Mouse (Mus musculus) heart, embryonic 14.5 days (tissue): ENCODE data around the gene Cnot6l. TPM values are rescaled to one million over a fixed set of nuclear protein-coding genes. Genes with fewer than 3 reads are reported as not detected.

Experiments used
- ATAC-seq: fragments of 200-750 bp; cut with Nextera tagmentation; 2 replicates; pipeline ENCODE4 v1.8.0; 2017; ENCODE audit warnings: low read depth, moderate TSS enrichment; ENCODE audit not compliant: insufficient number of reproducible peaks, insufficient read depth, low FRiP score
- H3K27ac ChIP-seq, 2 experiments: fragments of 200-500 bp in 1 of 2; fragments of 300-500 bp in 1 of 2; sonication (generic) in 1 of 2; replicated peaks in 1 of 2; 2 replicates each; pipeline ENCODE4 v1.5.1; 2012 to 2014; ENCODE audit warnings: low read depth in 2 of 2, low read length in 2 of 2, control low read depth in 1 of 2, mild to moderate bottlenecking in 1 of 2, mixed read lengths in 1 of 2; ENCODE audit not compliant: control insufficient read depth in 1 of 2, insufficient read depth in 1 of 2
- H3K27me3 ChIP-seq: fragments of 300-500 bp; sonication (generic); 2 replicates; pipeline ENCODE4 v1.6.1; 2014; ENCODE audit warnings: mild to moderate bottlenecking, low read length, control low read depth; ENCODE audit not compliant: control insufficient read depth, insufficient read depth
- H3K36me3 ChIP-seq: fragments of 300-500 bp; sonication (generic); 2 replicates; pipeline ENCODE4 v1.6.1; 2014; ENCODE audit warnings: mild to moderate bottlenecking, control low read depth, low read length, mixed read lengths; ENCODE audit not compliant: control insufficient read depth, insufficient read depth
- H3K4me1 ChIP-seq, 2 experiments: fragments of 200-500 bp in 1 of 2; fragments of 300-500 bp in 1 of 2; sonication (generic) in 1 of 2; 2 replicates each; pipeline ENCODE4 v1.6.1; 2012 to 2014; ENCODE audit warnings: low read length in 2 of 2, control low read depth in 1 of 2, mixed read lengths in 1 of 2; ENCODE audit not compliant: control insufficient read depth in 2 of 2, insufficient read depth in 2 of 2
- H3K4me2 ChIP-seq: fragments of 300-500 bp; sonication (generic); 2 replicates; pipeline ENCODE4 v1.6.1; 2014; ENCODE audit warnings: mild to moderate bottlenecking, low read length
- H3K4me3 ChIP-seq, 2 experiments: fragments of 200-500 bp in 1 of 2; fragments of 300-500 bp in 1 of 2; sonication (generic) in 1 of 2; 2 replicates each; pipeline ENCODE4 v1.5.1; 2012 to 2014; ENCODE audit warnings: low read length in 2 of 2, mild to moderate bottlenecking in 2 of 2, control low read depth in 1 of 2, low read depth in 1 of 2, moderate library complexity in 1 of 2; ENCODE audit not compliant: control insufficient read depth in 1 of 2, insufficient read depth in 1 of 2
- H3K9ac ChIP-seq: fragments of 300-500 bp; sonication (generic); 2 replicates; pipeline ENCODE4 v1.6.1; 2014; ENCODE audit warnings: mild to moderate bottlenecking, low read length
- H3K9me3 ChIP-seq: fragments of 300-500 bp; sonication (generic); 2 replicates; pipeline ENCODE4 v1.6.1; 2016; ENCODE audit warnings: low read length, control low read depth; ENCODE audit not compliant: control insufficient read depth
- WGBS: fragments of 180-500 bp; shearing (Covaris S2); extraction: QIAGEN DNeasy Blood & Tissue Kit; methylation state at CpG from one replicate; pipeline ENCODE4 v1.1.7; 2014; 5-methylcytosine and 5-hydroxymethylcytosine counted together
- polyA plus RNA-seq: library from polyadenylated mRNA; unstranded; fragments of >200 nt; fragmentation: Nextera tagmentation; extraction: Ambion mirVana; gene quantifications from 2 replicates; pipeline ENCODE4 v1.2.1, GENCODE M21; 2014

The Cnot6l gene
- polyA plus RNA-seq, 1 experiment from 2014 or later = 23.9 TPM

- no peaks in the 10 kb centered on the region for H3K27me3 ChIP-seq
- ATAC-seq = no peak
- WGBS = under 1% methylated on average over 44 of the region's 45 CpGs
- H3K36me3 ChIP-seq = no peaks in the 10 kb centered on the region
- peaks cover 0 to 13% of the 10 kb centered on the region in 2 experiments; a peak in 2 of 4 replicates for H3K4me1 ChIP-seq
- peak overlapping the region; percentile 99 for H3K9ac ChIP-seq
- peak overlapping the region; percentile 97 for H3K4me3 ChIP-seq
- H3K27ac ChIP-seq = peak overlapping the region; percentile 72 to 99
- H3K4me2 ChIP-seq = peak overlapping the region; percentile 80
- H3K9me3 ChIP-seq = no peaks in the 10 kb centered on the region
Measured at GRCm38 (mm10) chr5:96161263-96161577, 2.8 kb downstream of the Cnot6l start.

DNA sequence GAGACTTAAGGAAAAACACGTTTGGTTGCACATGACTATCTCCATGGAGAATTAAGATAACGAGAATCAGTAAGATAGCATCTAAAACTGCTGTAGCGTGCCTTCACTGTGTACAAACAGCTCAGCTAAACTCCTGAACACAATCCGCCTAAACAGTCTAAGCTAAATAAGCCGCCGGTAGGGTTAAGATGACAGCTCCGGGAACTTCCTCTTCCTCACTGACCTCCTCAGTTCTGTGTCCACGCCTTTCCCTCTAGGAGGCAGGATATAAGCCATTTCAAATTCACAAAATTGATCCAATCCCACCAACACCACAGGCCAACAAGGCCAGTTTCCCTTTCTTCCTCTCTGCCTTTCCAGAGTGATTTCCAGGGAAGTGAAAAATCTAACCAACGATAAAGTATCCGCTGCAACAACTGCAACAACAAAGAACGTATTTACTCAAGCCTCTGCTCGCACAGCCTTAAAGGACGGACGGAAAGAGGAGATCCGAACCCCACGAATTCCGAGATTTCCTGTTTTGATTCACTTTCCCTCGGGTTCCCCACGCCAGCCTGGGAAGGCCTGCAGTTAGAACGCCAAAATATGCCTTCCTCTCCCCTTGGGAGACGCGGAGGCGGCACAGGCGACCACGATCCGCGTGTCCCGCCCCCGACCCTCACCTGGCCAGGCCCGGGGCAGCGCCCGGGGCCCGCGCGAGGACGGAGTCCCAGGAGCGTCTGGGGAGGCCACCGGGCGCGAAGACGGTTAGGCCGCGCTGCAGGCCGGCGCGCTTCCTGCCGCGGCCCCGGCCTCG, 3.3 kb downstream of the Cnot6l start:
- under 1% methylated on average over 50 of the region's 50 CpGs for WGBS
- Histone ChIP-seq H3K27me3 (no peaks in the 10 kb centered on the region), H3K9me3 (no peaks in the 10 kb centered on the region), H3K9ac (peak overlapping the region; percentile 99), H3K4me2 (peak overlapping the region; percentile 80), H3K36me3 (no peaks in the 10 kb centered on the region), H3K27ac (peak overlapping the region; percentile 72 to 99), H3K4me1 (peaks cover 0 to 13% of the 10 kb centered on the region in 2 experiments; a peak in 2 of 4 replicates), H3K4me3 (peak overlapping the region; percentile 97)
- no peak for ATAC-seq

GRCm38 (mm10) chr5:96142351-96142750, 21.6 kb downstream of the Cnot6l start:
- ATAC-seq = no peak
- Histone ChIP-seq H3K27ac (no peak overlapping the region), H3K9ac (no peak overlapping the region), H3K4me1 (no peaks in the 10 kb centered on the region), H3K4me2 (no peak overlapping the region), H3K9me3 (no peaks in the 10 kb centered on the region), H3K27me3 (no peaks in the 10 kb centered on the region), H3K4me3 (no peak overlapping the region), H3K36me3 (no peaks in the 10 kb centered on the region)
- WGBS = 50% methylated on average over 2 of the region's 2 CpGs

DNA sequence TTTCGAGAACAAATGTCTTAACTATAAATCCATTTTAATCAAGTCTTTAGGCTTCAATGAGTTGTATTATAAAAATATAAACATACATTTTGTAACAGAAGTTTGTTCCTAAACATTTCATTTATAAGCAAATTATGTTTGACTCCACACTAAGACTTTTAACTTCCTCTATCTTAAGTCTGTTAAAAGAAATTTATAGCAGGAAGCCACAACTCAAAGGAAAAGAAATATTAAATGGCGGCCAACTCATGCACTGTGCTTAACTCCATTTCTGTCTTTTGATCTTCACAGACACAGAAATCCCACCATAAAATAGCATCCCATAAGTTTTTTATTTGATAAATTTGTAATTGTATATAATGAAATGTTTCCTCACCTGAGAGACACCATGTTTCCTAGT, 33.3 kb downstream of the Cnot6l start:
- H3K4me1 ChIP-seq = peaks cover 0 to 13% of the 10 kb centered on the region in 2 experiments; a peak in 2 of 4 replicates
- H3K4me3 ChIP-seq = no peak overlapping the region
- H3K27ac ChIP-seq = no peak overlapping the region
- H3K9me3 ChIP-seq = no peaks in the 10 kb centered on the region
- no peaks in the 10 kb centered on the region for H3K27me3 ChIP-seq
- H3K4me2 ChIP-seq = no peak overlapping the region
- no peak overlapping the region for H3K9ac ChIP-seq
- no peak for ATAC-seq
- H3K36me3 ChIP-seq = peaks cover 31% of the 10 kb centered on the region
- WGBS = 96% methylated on average over 2 of the region's 2 CpGs

DNA sequence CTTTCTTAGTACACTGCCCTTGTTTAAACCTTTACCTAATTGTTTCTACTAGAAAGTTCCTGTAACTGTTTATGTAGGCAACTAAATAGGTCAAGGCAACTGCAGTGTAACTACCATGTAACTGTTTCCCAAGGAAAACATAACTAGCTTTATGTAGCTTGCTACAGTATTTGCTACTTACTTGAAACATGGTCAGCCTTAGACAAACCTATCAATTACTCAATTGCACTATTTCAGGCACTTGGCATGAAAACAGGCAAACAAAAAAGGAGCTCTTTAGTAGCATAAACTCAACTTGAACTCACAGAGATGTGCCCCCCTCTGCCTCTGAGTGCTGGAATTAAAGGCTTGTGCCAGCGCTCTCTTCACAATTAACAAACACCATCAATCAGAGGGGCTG, 37.1 kb downstream of the Cnot6l start:
- no peaks in the 10 kb centered on the region for H3K27me3 ChIP-seq
- no peak overlapping the region for H3K4me2 ChIP-seq
- 84% methylated on average over 1 of the region's 1 CpGs for WGBS
- no peak overlapping the region for H3K9ac ChIP-seq
- no peak overlapping the region for H3K4me3 ChIP-seq
- H3K9me3 ChIP-seq = no peaks in the 10 kb centered on the region
- H3K27ac ChIP-seq = no peak overlapping the region
- no peak for ATAC-seq
- no peaks in the 10 kb centered on the region for H3K4me1 ChIP-seq
- H3K36me3 ChIP-seq = peaks cover 23% of the 10 kb centered on the region

DNA sequence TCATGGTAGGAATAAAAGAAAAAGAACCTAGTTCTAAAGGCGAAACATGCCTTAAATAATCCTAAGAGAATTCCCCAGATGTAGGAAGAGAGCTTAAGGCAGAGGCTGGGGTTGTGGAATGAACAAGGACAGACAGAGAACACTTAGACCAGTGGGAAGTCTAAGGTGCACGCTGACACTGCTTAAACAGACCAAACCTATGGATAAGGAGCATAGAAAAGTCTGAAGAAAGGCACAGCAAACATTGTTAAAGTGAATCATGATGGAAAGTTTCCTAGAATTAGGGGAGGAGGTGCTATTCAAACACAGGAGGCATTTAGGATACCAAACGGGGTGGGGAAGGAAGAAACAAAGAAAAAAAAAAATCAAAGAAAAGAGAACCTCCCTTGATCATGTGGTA, 49.0 kb downstream of the Cnot6l start:
- peaks cover 0 to 5% of the 10 kb centered on the region in 2 experiments; a peak in 1 of 4 replicates for H3K4me1 ChIP-seq
- H3K4me2 ChIP-seq = no peak overlapping the region
- ATAC-seq = no peak
- WGBS = 86% methylated on average over 3 of the region's 3 CpGs
- peaks cover 10% of the 10 kb centered on the region; the same call in 1 of the 2 replicates for H3K36me3 ChIP-seq
- no peaks in the 10 kb centered on the region for H3K9me3 ChIP-seq
- no peak overlapping the region for H3K9ac ChIP-seq
- no peak overlapping the region for H3K4me3 ChIP-seq
- H3K27me3 ChIP-seq = no peaks in the 10 kb centered on the region
- H3K27ac ChIP-seq = no peak overlapping the region

- no peak overlapping the region for H3K4me3 ChIP-seq
- WGBS = 95% methylated on average over 1 of the region's 1 CpGs
Measured at GRCm38 (mm10) chr5:96104644-96105043, 59.3 kb downstream of the Cnot6l start.

GRCm38 (mm10) chr5:96091468-96091867, 72.5 kb downstream of the Cnot6l start:
- no peaks in the 10 kb centered on the region for H3K4me1 ChIP-seq
- H3K9ac ChIP-seq = no peak overlapping the region
- H3K4me3 ChIP-seq = no peak overlapping the region
- 86% methylated on average over 2 of the region's 2 CpGs for WGBS
- no peaks in the 10 kb centered on the region for H3K9me3 ChIP-seq
- ATAC-seq = no peak
- H3K27ac ChIP-seq = no peak overlapping the region
- no peak overlapping the region for H3K4me2 ChIP-seq
- H3K36me3 ChIP-seq = peaks cover 19% of the 10 kb centered on the region
- no peaks in the 10 kb centered on the region for H3K27me3 ChIP-seq

More at GRCm38 (mm10) chr5:96104644-96105043, 59.3 kb downstream of the Cnot6l start:
- no peak overlapping the region for H3K27ac ChIP-seq
- H3K4me1 ChIP-seq = no peaks in the 10 kb centered on the region
- no peaks in the 10 kb centered on the region for H3K27me3 ChIP-seq
- H3K4me2 ChIP-seq = no peak overlapping the region
- peaks cover 16% of the 10 kb centered on the region for H3K36me3 ChIP-seq
- H3K9ac ChIP-seq = no peak overlapping the region
- ATAC-seq = no peak
- no peaks in the 10 kb centered on the region for H3K9me3 ChIP-seq
